Mouse (Mus musculus): ENCODE measurements around the gene Fmnl3. TPM values are rescaled to one million over a fixed set of nuclear protein-coding genes. Genes with fewer than 3 reads are reported as not detected.
A peak's percentile ranks its signal among the peaks of the same experiment; 100 is the strongest.

The Fmnl3 gene
- total and polyA plus RNA-seq, 3 experiments, result 0.04 to 0.06 TPM; not detected in 1

- Histone ChIP-seq H3K9ac (ENCODE audit: control insufficient read depth, low read depth, low read length, poor library complexity, severe bottlenecking) (no peak overlapping the region), H3K79me2 (ENCODE audit: control insufficient read depth, insufficient read depth, low read length, poor library complexity) (no peaks in the 10 kb centered on the region), H3K9me3 (replicated peaks; ENCODE audit: insufficient read depth, low read length) (no peaks in the 10 kb centered on the region), H3K4me3 (ENCODE audit: control insufficient read depth in 1 of 2, insufficient read depth in 1 of 2, low read depth in 2 of 2, low read length in 2 of 2) (no peak overlapping the region), H3K27me3 (ENCODE audit: control insufficient read depth in 1 of 2, insufficient read depth in 2 of 2, low read length in 2 of 2) (peaks cover 9 to 19% of the 10 kb centered on the region in 2 experiments; a peak in 3 of 4 replicates), H3K4me1 (ENCODE audit: control insufficient read depth in 1 of 2, insufficient read depth in 2 of 2, low read length in 2 of 2) (peaks cover 4 to 11% of the 10 kb centered on the region in 2 experiments; a peak in 3 of 4 replicates), H3K36me3 (ENCODE audit: control insufficient read depth in 1 of 2, insufficient read depth in 2 of 2, low read length in 2 of 2) (no peaks in the 10 kb centered on the region; a peak in 1 of 4 replicates), H3K27ac (ENCODE audit: control insufficient read depth, low read depth, low read length) (no peak overlapping the region)
- peak; percentile 32 for DNase-seq (ENCODE audit: low read depth, low spot score)
- TF ChIP-seq MYC (IDR thresholded peaks at IDR 0.05; ENCODE audit: low read depth, low read length) (no peak), NRF1 (IDR thresholded peaks at IDR 0.05; ENCODE audit: insufficient read depth, low read depth, low read length, poor library complexity, severe bottlenecking) (no peak), CHD2 (IDR thresholded peaks at IDR 0.05; ENCODE audit: low read length) (no peak), E2F4 (IDR thresholded peaks at IDR 0.05; ENCODE audit: borderline replicate concordance, low read depth, low read length) (no peak), ETS1 (IDR thresholded peaks at IDR 0.05; ENCODE audit: low read depth, low read length) (no peak), MAX (IDR thresholded peaks at IDR 0.05; ENCODE audit: low read length) (no peak), RCOR1 (IDR thresholded peaks at IDR 0.05; ENCODE audit: low read depth, low read length) (peak; percentile 97), POLR2A (IDR thresholded peaks at IDR 0.05; ENCODE audit: control insufficient read depth in 1 of 2, insufficient read depth in 1 of 2, low read depth in 1 of 2, low read length in 2 of 2, poor library complexity in 1 of 2) (no peak), GABPA (IDR thresholded peaks at IDR 0.05; ENCODE audit: low read depth, low read length) (no peak), USF2 (IDR thresholded peaks at IDR 0.05; ENCODE audit: borderline replicate concordance in 1 of 2, insufficient read depth in 1 of 2, low read depth in 1 of 2, low read length in 2 of 2) (no peak), MEF2A (IDR thresholded peaks at IDR 0.05; ENCODE audit: extremely low read depth, insufficient replicate concordance, low read depth, low read length, poor library complexity, severe bottlenecking) (no peak), GATA1 (IDR thresholded peaks at IDR 0.05; ENCODE audit: low read depth, low read length) (peak; percentile 67; the same call in 1 of the 2 replicates), UBTF (IDR thresholded peaks at IDR 0.05; ENCODE audit: borderline replicate concordance, insufficient read depth, low read depth, low read length) (no peak), MYB (IDR thresholded peaks at IDR 0.05; ENCODE audit: low read depth, low read length) (no peak), SIN3A (IDR thresholded peaks at IDR 0.05; ENCODE audit: low read length) (0 out of 2 replicates have a peak, but pooled peaks have one; percentile 21), TBP (IDR thresholded peaks at IDR 0.05; ENCODE audit: low read depth, low read length) (no peak), ZKSCAN1 (IDR thresholded peaks at IDR 0.05; ENCODE audit: low read depth, low read length) (no peak), TCF12 (IDR thresholded peaks at IDR 0.05; ENCODE audit: low read depth, low read length) (no peak), HCFC1 (IDR thresholded peaks at IDR 0.05; ENCODE audit: low read depth, low read length) (no peak), POLR2AphosphoS5 (IDR thresholded peaks at IDR 0.05; ENCODE audit: borderline replicate concordance, low read depth, low read length) (no peak), ZMIZ1 (IDR thresholded peaks at IDR 0.05; ENCODE audit: low read depth, low read length) (no peak), CHD1 (IDR thresholded peaks at IDR 0.05; ENCODE audit: low read depth, low read length) (no peak), USF1 (IDR thresholded peaks at IDR 0.05; ENCODE audit: low read depth, low read length) (no peak), BHLHE40 (IDR thresholded peaks at IDR 0.05; ENCODE audit: borderline replicate concordance, low read depth, low read length) (no peak)
Observed at GRCm38 (mm10) chr15:99342194-99342981, 27.9 kb downstream of the Fmnl3 start.
